Mouse (Mus musculus) C2C12 (cell line): Measurements from ENCODE around the gene Tmc5. TPM values are rescaled to one million over a fixed set of nuclear protein-coding genes. Genes with fewer than 3 reads are reported as not detected.

ENCODE experiments used
- H3K27me3 ChIP-seq: one replicate; pipeline ENCODE4 v1.6.1; 2011; ENCODE audit not compliant: control insufficient read depth, insufficient read depth, insufficient read length
- H3K36me3 ChIP-seq: one replicate; pipeline ENCODE4 v1.6.1; 2011; ENCODE audit not compliant: control insufficient read depth, insufficient read depth
- H3K4me3 ChIP-seq: one replicate; pipeline ENCODE4 v1.5.1; 2011; ENCODE audit warnings: mild to moderate bottlenecking, control low read depth; ENCODE audit not compliant: poor library complexity, insufficient read depth, severe bottlenecking
- H3K79me2 ChIP-seq: one replicate; pipeline ENCODE4 v1.6.1; 2011; ENCODE audit not compliant: control insufficient read depth, insufficient read depth
- H3K79me3 ChIP-seq: one replicate; pipeline ENCODE4 v1.6.1; 2011; ENCODE audit warnings: low read depth, control low read depth
- H3ac ChIP-seq: one replicate; pipeline ENCODE3; 2011; ENCODE audit warnings: low read depth; ENCODE audit not compliant: control insufficient read depth, insufficient read length
- CEBPB ChIP-seq: IDR thresholded peaks from one replicate; pipeline ENCODE4 v1.6.1; 2011; ENCODE audit warnings: low read depth, mild to moderate bottlenecking, control low read depth, moderate library complexity
- CTCF ChIP-seq: IDR thresholded peaks from one replicate; pipeline ENCODE4 v1.5.1; 2011; ENCODE audit not compliant: control insufficient read depth, insufficient read depth, insufficient read length
- FOSL1 ChIP-seq: IDR thresholded peaks from one replicate; pipeline ENCODE4 v1.8.0; 2011; ENCODE audit warnings: mild to moderate bottlenecking, low read length; ENCODE audit not compliant: poor library complexity, insufficient read depth, severe bottlenecking
- MAX ChIP-seq: IDR thresholded peaks from one replicate; pipeline ENCODE4 v1.6.1; 2011; ENCODE audit warnings: mild to moderate bottlenecking, control low read depth
- MYOD1 ChIP-seq: IDR thresholded peaks from one replicate; pipeline ENCODE4 v1.6.1; 2011; ENCODE audit warnings: low read depth; ENCODE audit not compliant: control insufficient read depth, insufficient read length
- MYOG ChIP-seq: IDR thresholded peaks from one replicate; pipeline ENCODE4 v1.6.1; 2011; ENCODE audit not compliant: control insufficient read depth, insufficient read length; ENCODE audit errors: extremely low read depth
- USF1 ChIP-seq: IDR thresholded peaks from one replicate; pipeline ENCODE4 v1.6.1; 2011; ENCODE audit warnings: low read depth, mild to moderate bottlenecking, control low read depth, moderate library complexity
- polyA plus RNA-seq: library from polyadenylated mRNA; unstranded; fragments of >200 nt; fragmentation: generic; extraction: Trizol; gene quantifications from one replicate; pipeline ENCODE4 v1.2.1, GENCODE M21; 2012; ENCODE audit warnings: missing spikeins

Gene Tmc5
- polyA plus RNA-seq, 1 experiment = not detected

DNA sequence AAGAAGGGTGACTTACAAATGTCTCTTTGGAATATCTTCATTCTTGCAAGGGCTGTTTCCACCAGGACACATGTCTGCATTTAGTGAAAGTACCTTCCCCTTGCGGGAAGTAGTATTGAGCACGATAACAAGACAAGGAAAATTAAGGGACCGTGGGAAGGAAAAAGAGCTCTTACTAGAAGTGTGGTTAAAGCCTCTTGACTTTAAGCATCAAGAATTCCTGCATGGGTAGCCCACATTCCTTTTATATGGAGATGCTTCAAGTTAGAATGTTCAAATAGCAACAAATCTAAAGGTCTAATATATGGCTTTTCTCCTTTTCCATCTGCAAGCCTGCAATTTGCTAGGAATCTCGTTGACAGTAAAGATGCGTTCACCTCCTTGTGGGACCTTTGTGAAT, 109.4 kb downstream of the Tmc5 start:
- Histone ChIP-seq H3K27me3 (no peaks in the 10 kb centered on the region), H3K36me3 (no peaks in the 10 kb centered on the region), H3ac (no peak overlapping the region), H3K79me2 (peaks cover 35% of the 10 kb centered on the region), H3K4me3 (no peak overlapping the region), H3K79me3 (peaks cover 8% of the 10 kb centered on the region)
- TF ChIP-seq FOSL1 = no peak

DNA sequence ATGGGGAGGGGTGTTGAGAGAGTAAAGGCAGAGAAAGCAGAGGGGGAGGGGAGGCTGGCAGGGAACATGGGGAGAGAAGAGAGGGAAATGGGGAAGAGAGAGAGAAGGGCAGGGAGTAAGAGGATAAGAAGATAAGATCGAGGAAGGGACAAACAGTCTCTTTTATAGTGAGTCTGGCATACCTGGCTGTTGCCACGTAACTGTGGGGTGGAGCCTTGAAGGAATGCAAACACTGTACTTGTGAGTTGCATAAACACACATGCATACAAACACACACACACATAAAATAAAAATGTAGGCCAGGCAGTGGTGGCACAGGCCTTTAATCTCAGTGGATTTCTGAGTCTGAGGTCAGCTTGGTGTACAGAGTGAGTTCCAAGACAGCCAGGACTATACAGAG, 110.1 kb downstream of the Tmc5 start:
- H3K27me3 ChIP-seq = no peaks in the 10 kb centered on the region
- TF ChIP-seq MAX = no peak
- no peak for TF ChIP-seq MYOG
- no peak for TF ChIP-seq CTCF
- TF ChIP-seq FOSL1 = no peak
- TF ChIP-seq MYOD1 = no peak
- TF ChIP-seq USF1 = no peak
- TF ChIP-seq CEBPB = no peak
- H3ac ChIP-seq = no peak overlapping the region
- no peak overlapping the region for H3K4me3 ChIP-seq
- H3K79me2 ChIP-seq = peaks cover 28% of the 10 kb centered on the region
- H3K36me3 ChIP-seq = no peaks in the 10 kb centered on the region
- peaks cover 6% of the 10 kb centered on the region for H3K79me3 ChIP-seq

DNA sequence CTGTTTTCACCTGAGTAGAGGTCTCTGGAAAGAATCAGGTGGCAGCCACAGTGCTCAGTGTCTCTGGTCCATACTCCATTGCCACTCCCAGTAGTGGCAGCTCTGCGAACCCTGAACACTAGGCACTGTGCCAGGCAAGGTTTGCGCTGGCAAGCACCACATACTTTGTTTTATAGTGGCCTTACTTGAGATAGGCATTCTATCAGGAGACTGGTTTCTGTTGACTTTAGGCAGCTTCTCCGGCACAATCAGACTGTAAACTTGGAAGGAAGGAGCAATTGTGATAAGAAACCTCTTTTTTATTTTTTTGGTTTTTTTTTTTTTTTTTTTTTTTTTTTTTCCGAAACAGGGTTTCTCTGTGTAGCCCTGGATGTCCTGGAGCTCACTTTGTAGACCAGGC, 110.9 kb downstream of the Tmc5 start:
- Histone ChIP-seq H3K27me3 (no peaks in the 10 kb centered on the region), H3K4me3 (no peak overlapping the region), H3K79me2 (peaks cover 24% of the 10 kb centered on the region), H3K36me3 (no peaks in the 10 kb centered on the region), H3ac (no peak overlapping the region), H3K79me3 (peaks cover 7% of the 10 kb centered on the region)
- TF ChIP-seq MYOG = no peak
- TF ChIP-seq MYOD1 = no peak
- no peak for TF ChIP-seq USF1
- no peak for TF ChIP-seq CTCF
- TF ChIP-seq FOSL1 = no peak
- TF ChIP-seq MAX = no peak
- TF ChIP-seq CEBPB = no peak

DNA sequence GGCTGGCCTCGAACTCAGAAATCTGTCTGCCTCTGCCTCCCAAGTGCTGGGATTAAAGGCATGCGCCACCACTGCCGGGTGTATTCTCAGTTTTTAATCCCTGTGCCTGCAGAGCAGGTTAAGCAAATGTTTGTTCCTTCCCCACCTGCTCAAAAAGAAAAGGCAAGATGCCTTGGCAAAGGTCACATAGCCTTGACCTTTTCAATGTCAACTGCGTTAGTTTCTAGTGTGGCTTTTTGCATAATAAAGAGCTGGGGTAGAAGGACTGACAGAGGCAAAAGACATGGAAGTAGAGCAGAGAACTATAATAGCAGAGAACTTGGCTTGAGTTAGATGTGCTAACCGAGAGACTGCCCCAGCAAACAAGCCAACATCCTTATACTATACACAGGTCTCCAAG, 113.7 kb downstream of the Tmc5 start:
- no peak overlapping the region for H3ac ChIP-seq
- TF ChIP-seq CTCF (no peak), MYOG (no peak), USF1 (no peak), CEBPB (no peak)
- H3K4me3 ChIP-seq = no peak overlapping the region
- peaks cover 11% of the 10 kb centered on the region for H3K36me3 ChIP-seq
- H3K79me3 ChIP-seq = peaks cover 3% of the 10 kb centered on the region
- no peaks in the 10 kb centered on the region for H3K27me3 ChIP-seq
- H3K79me2 ChIP-seq = peaks cover 10% of the 10 kb centered on the region

DNA sequence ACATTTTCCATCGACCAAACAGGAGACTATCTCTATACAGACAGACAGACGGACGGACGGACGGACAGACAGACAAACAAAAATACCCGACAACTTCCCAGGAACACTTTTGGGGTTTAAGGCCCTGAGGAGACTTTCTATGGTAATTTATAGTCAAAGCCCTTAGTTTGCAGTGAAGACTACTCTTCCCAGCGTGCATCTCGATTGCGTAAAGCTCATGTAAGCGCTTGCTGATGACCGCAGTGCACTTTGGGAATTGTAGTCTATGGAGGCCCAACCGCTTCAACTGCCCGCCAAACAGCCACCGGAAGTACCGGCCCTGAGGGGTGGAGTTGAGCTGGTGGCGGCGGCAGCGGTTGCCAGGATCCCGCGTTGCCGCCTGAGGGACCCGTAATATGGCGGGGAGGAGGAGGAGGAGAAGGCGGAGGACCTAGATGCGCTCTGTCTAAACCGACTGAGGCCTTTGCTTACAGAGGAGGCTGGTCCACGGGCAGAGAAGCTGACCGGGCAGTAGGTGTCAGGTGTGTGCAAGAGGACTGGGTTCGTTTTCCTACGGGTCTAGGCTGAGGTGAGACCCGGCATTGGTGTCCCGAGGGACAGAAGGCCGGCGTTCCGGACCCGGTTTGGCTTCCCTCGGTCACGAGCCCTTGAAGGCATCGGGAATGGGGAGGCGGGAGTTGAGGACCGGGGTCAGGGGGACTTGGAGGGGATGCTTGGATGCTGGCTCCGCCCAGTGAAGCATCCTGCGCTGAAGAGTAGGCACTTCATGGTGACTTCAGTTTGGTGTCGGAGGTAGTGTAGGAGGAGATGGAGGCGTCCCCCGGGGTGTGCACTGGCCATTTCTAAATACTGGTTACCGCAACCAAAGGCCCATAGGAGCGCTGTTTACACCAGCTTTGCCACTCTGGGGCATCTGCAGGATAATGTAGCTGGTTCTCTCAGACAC, 115.4 kb downstream of the Tmc5 start, which contains the start of gene Ccp110:
TSS of gene Ccp110 (plus strand) at position 325 of the 946 bp plus-strand sequence.
- peaks cover 19% of the 10 kb centered on the region for H3K36me3 ChIP-seq
- H3K79me3 ChIP-seq = peaks cover 3% of the 10 kb centered on the region
- TF ChIP-seq MYOG = no peak
- TF ChIP-seq CEBPB = peak; percentile 90
- no peak for TF ChIP-seq CTCF
- TF ChIP-seq MAX = no peak
- no peaks in the 10 kb centered on the region for H3K27me3 ChIP-seq
- H3K4me3 ChIP-seq = peak within 1 kb of the TSS; percentile 68
- peaks cover 10% of the 10 kb centered on the region for H3K79me2 ChIP-seq
- H3ac ChIP-seq = peak within 1 kb of the TSS; percentile 89

DNA sequence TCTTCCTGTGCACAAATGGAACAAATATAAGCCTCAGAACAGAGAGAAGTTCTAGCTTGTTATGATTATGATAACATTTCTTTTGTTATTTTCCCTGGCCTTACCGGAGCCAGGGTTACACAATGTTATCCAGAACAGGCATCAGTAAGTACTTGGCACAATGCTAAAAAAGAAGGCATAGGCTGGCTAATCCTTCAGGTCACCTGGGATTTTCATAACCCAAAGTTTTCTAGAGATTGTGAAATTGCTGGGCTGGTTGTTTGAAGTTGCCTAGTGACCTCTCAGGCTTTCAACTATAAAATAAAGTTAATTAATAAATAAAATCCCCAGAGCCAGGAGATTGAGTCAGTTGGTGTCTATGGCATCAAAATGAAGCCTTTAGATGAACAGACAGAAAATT, 117.8 kb downstream of the Tmc5 start:
- Histone ChIP-seq H3K36me3 (peaks cover 29% of the 10 kb centered on the region), H3K27me3 (no peaks in the 10 kb centered on the region), H3K79me3 (peaks cover 3% of the 10 kb centered on the region), H3K4me3 (no peak overlapping the region), H3ac (no peak overlapping the region), H3K79me2 (peaks cover 10% of the 10 kb centered on the region)
- TF ChIP-seq USF1 (no peak), CTCF (no peak), MYOD1 (no peak), MYOG (no peak), CEBPB (no peak), MAX (no peak), FOSL1 (no peak)
